Mouse (Mus musculus) CH12.LX (cell line): ENCODE results near the gene Malsu1. TPM values are rescaled to one million over a fixed set of nuclear protein-coding genes. Genes with fewer than 3 reads are reported as not detected.
A peak's percentile ranks its signal among the peaks of the same experiment; 100 is the strongest.

ENCODE experiments used
- DNase-seq: peaks from one replicate; pipeline ENCODE4 v3.0.0-alpha.2; 2013; ENCODE audit errors: extremely low read depth
- H3K27ac ChIP-seq: 2 replicates; pipeline ENCODE4 v1.5.1; 2012; ENCODE audit warnings: low read depth, mild to moderate bottlenecking, control low read depth, moderate library complexity; ENCODE audit not compliant: insufficient read depth
- H3K27me3 ChIP-seq: replicated peaks from 2 replicates; pipeline ENCODE3; 2012; ENCODE audit warnings: inconsistent platforms
- H3K36me3 ChIP-seq, 2 experiments: replicated peaks in 1 of 2; 2 replicates each; pipeline versions ENCODE3 to v1.6.1; 2012; ENCODE audit warnings: inconsistent platforms in 1 of 2, low read length in 1 of 2, mild to moderate bottlenecking in 1 of 2, mixed read lengths in 1 of 2, moderate library complexity in 1 of 2; ENCODE audit not compliant: control insufficient read depth in 1 of 2, insufficient read depth in 1 of 2
- H3K4me1 ChIP-seq, 2 experiments: 2 replicates each; pipeline ENCODE4 v1.6.1; 2012; ENCODE audit warnings: inconsistent platforms in 1 of 2, moderate library complexity in 1 of 2; ENCODE audit not compliant: insufficient read depth in 2 of 2, control insufficient read depth in 1 of 2
- H3K4me2 ChIP-seq: 2 replicates; pipeline ENCODE4 v1.6.1; 2012; ENCODE audit warnings: low read depth, mild to moderate bottlenecking, control low read depth; ENCODE audit not compliant: poor library complexity, insufficient read depth, severe bottlenecking
- H3K4me3 ChIP-seq, 3 experiments: fragments of 150-350 bp in 1 of 3; sonication (generic) in 1 of 3; replicated peaks in 1 of 3; 2 replicates each; pipeline versions ENCODE3 to v1.5.1; 2011 to 2012; ENCODE audit warnings: low read depth in 2 of 3, low read length in 2 of 3, mild to moderate bottlenecking in 2 of 3, moderate library complexity in 2 of 3, control low read depth in 1 of 3, improper control_type of control experiment in 1 of 3, inconsistent platforms in 1 of 3, mixed read lengths in 1 of 3; ENCODE audit not compliant: poor library complexity in 1 of 3
- H3K79me2 ChIP-seq: replicated peaks from 2 replicates; pipeline ENCODE4 v1.6.1; 2012; ENCODE audit warnings: mild to moderate bottlenecking, moderate library complexity; ENCODE audit not compliant: control insufficient read depth, poor library complexity, insufficient read depth, severe bottlenecking; ENCODE audit errors: extremely low read depth
- H3K9ac ChIP-seq: 2 replicates; pipeline ENCODE4 v1.6.1; 2012; ENCODE audit warnings: low read depth, mild to moderate bottlenecking, control low read depth, moderate library complexity; ENCODE audit not compliant: insufficient read depth
- H3K9me3 ChIP-seq: replicated peaks from 2 replicates; pipeline ENCODE3; 2012; ENCODE audit warnings: low read length, inconsistent platforms, mixed read lengths
- BHLHE40 ChIP-seq: IDR thresholded peaks from 2 replicates; pipeline ENCODE4 v1.6.1; 2011; ENCODE audit warnings: mild to moderate bottlenecking, low read depth, low read length, improper control_type of control experiment
- CHD1 ChIP-seq: IDR thresholded peaks from 2 replicates; pipeline ENCODE4 v1.6.1; 2012; ENCODE audit warnings: low read depth, low read length, improper control_type of control experiment, inconsistent platforms
- CTCF ChIP-seq, 2 experiments: IDR thresholded peaks in 1 of 2; conservative IDR thresholded peaks in 1 of 2; 2 replicates each; pipeline ENCODE4 v1.5.1; 2011 to 2012; ENCODE audit warnings: low read depth in 2 of 2, low read length in 2 of 2, improper control_type of control experiment in 1 of 2, inconsistent platforms in 1 of 2, mild to moderate bottlenecking in 1 of 2, moderate library complexity in 1 of 2
- EP300 ChIP-seq: IDR thresholded peaks from 2 replicates; pipeline ENCODE4 v1.6.1; 2011; ENCODE audit warnings: low read length, improper control_type of control experiment
- ETS1 ChIP-seq: conservative IDR thresholded peaks from 2 replicates; pipeline ENCODE4 v1.6.1; 2012; ENCODE audit warnings: low read depth, mild to moderate bottlenecking, inconsistent platforms, low read length, improper control_type of control experiment, moderate library complexity
- HCFC1 ChIP-seq: IDR thresholded peaks from 2 replicates; pipeline ENCODE4 v1.6.1; 2012; ENCODE audit warnings: low read depth, mild to moderate bottlenecking, inconsistent platforms, low read length, improper control_type of control experiment
- IRF4 ChIP-seq: IDR thresholded peaks from 2 replicates; pipeline ENCODE4 v1.6.1; 2014; ENCODE audit warnings: low read depth, mild to moderate bottlenecking, inconsistent platforms, low read length, improper control_type of control experiment
- KAT2A ChIP-seq: IDR thresholded peaks from 2 replicates; pipeline ENCODE4 v1.6.1; 2012; ENCODE audit warnings: low read length, improper control_type of control experiment, inconsistent platforms; ENCODE audit not compliant: insufficient replicate concordance
- MAFK ChIP-seq: IDR thresholded peaks from 2 replicates; pipeline ENCODE4 v1.6.1; 2011; ENCODE audit warnings: low read length, improper control_type of control experiment; ENCODE audit not compliant: insufficient replicate concordance
- MAX ChIP-seq: IDR thresholded peaks from 2 replicates; pipeline ENCODE4 v1.6.1; 2011; ENCODE audit warnings: low read length, improper control_type of control experiment
- MAZ ChIP-seq: IDR thresholded peaks from 2 replicates; pipeline ENCODE4 v1.6.1; 2012; ENCODE audit warnings: low read depth, mild to moderate bottlenecking, inconsistent platforms, low read length, improper control_type of control experiment, moderate library complexity
- MEF2A ChIP-seq: IDR thresholded peaks from 2 replicates; pipeline ENCODE4 v1.6.1; 2014; ENCODE audit warnings: low read depth, mild to moderate bottlenecking, inconsistent platforms, low read length, improper control_type of control experiment, borderline replicate concordance
- MXI1 ChIP-seq: IDR thresholded peaks from 2 replicates; pipeline ENCODE4 v1.6.1; 2011; ENCODE audit warnings: mild to moderate bottlenecking, low read depth, low read length, improper control_type of control experiment
- MYC ChIP-seq: IDR thresholded peaks from 2 replicates; pipeline ENCODE4 v1.6.1; 2011; ENCODE audit warnings: low read depth, mild to moderate bottlenecking, improper control_type of control experiment, low read length
- NRF1 ChIP-seq: IDR thresholded peaks from 2 replicates; pipeline ENCODE4 v1.6.1; 2014; ENCODE audit warnings: low read depth, mild to moderate bottlenecking, inconsistent platforms, low read length, improper control_type of control experiment, moderate library complexity
- POLR2A ChIP-seq: IDR thresholded peaks from 2 replicates; pipeline ENCODE4 v1.6.1; 2011; ENCODE audit warnings: low read depth, mild to moderate bottlenecking, improper control_type of control experiment, low read length
- POLR2AphosphoS2 ChIP-seq: IDR thresholded peaks from 2 replicates; pipeline ENCODE4 v1.6.1; 2011; ENCODE audit warnings: low read depth, low read length, improper control_type of control experiment
- RCOR1 ChIP-seq: conservative IDR thresholded peaks from 2 replicates; pipeline ENCODE4 v1.6.1; 2012; ENCODE audit warnings: low read depth, mild to moderate bottlenecking, inconsistent platforms, low read length, improper control_type of control experiment
- SIN3A ChIP-seq: IDR thresholded peaks from 2 replicates; pipeline ENCODE4 v1.6.1; 2012; ENCODE audit warnings: low read length, improper control_type of control experiment, inconsistent platforms
- TBP ChIP-seq: conservative IDR thresholded peaks from 2 replicates; pipeline ENCODE4 v1.6.1; 2011; ENCODE audit warnings: low read depth, low read length, improper control_type of control experiment
- TCF12 ChIP-seq: IDR thresholded peaks from 2 replicates; pipeline ENCODE4 v1.6.1; 2014; ENCODE audit warnings: low read depth, mild to moderate bottlenecking, inconsistent platforms, low read length, improper control_type of control experiment
- UBTF ChIP-seq: IDR thresholded peaks from 2 replicates; pipeline ENCODE4 v1.6.1; 2012; ENCODE audit warnings: low read depth, mild to moderate bottlenecking, inconsistent platforms, low read length, improper control_type of control experiment, moderate library complexity
- USF2 ChIP-seq: conservative IDR thresholded peaks from 2 replicates; pipeline ENCODE4 v1.6.1; 2011; ENCODE audit warnings: low read depth, low read length, improper control_type of control experiment
- ZMIZ1 ChIP-seq: IDR thresholded peaks from 2 replicates; pipeline ENCODE4 v1.6.1; 2012; ENCODE audit warnings: low read depth, mild to moderate bottlenecking, inconsistent platforms, low read length, improper control_type of control experiment
- ZNF384 ChIP-seq: IDR thresholded peaks from 2 replicates; pipeline ENCODE4 v1.6.1; 2012; ENCODE audit warnings: low read depth, low read length, improper control_type of control experiment, inconsistent platforms
- dilution Hi-C: fragments of 300-500 bp; cut with MboI; formaldehyde crosslinking; loops from 2 replicates; pipeline ENCODE4 v1.14.3; 2020; ENCODE audit warnings: low sequenced_read_pairs; ENCODE audit not compliant: extremely low pct_unique_long_range_greater_than_20kb, extremely low pct_ligation_motif_present
- in situ Hi-C: fragments of 300-500 bp; cut with MboI; formaldehyde crosslinking; loops from 3 replicates; pipeline ENCODE4 v1.14.3; 2019; ENCODE audit warnings: low sequenced_read_pairs, low pct_ligation_motif_present, low pct_unique_long_range_greater_than_20kb, mixed read lengths
- polyA plus RNA-seq: library from polyadenylated mRNA; unstranded; fragments of >175 nt; gene quantifications from 2 replicates; pipeline ENCODE4 v1.2.1, GENCODE M21; 2012; ENCODE audit warnings: low read depth; ENCODE audit not compliant: insufficient read length
- total RNA-seq, 2 experiments: library from RNA; depleted of rRNA; stranded (reverse); fragments of 300-350 nt in 1 of 2; fragments of >200 nt in 1 of 2; gene quantifications; 2 replicates each; pipeline ENCODE4 v1.2.3; 2012 to 2014

Malsu1 gene
- total and polyA plus RNA-seq, 3 experiments = 39.0 to 78.7 (median 59.6) TPM

DNA sequence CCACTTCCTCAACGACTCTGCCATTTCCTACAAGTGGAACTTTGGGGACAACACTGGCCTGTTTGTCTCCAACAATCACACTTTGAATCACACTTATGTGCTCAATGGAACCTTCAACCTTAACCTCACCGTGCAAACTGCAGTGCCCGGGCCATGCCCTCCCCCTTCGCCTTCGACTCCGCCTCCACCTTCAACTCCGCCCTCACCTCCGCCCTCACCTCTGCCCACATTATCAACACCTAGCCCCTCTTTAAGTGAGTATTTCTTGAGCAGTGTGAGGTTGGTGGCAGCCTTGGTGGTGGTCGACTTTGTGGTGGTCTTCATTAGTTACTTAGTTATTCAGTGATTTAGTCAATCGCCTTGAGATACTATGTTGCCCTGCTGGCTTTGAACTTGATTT lies 25.7 kb upstream of the Malsu1 start:
- in situ Hi-C loops (no loop called here), dilution Hi-C loops (no loop called here)
- no peaks in the 10 kb centered on the region for H3K79me2 ChIP-seq
- H3K27me3 ChIP-seq = no peaks in the 10 kb centered on the region
- H3K27ac ChIP-seq = no peak overlapping the region
- H3K4me2 ChIP-seq = peak overlapping the region; percentile 54
- no peak overlapping the region for H3K9ac ChIP-seq
- no peaks in the 10 kb centered on the region for H3K36me3 ChIP-seq
- DNase-seq = no peak
- H3K4me3 ChIP-seq = peak overlapping the region in 1 of 3 experiments; percentile 50
- H3K9me3 ChIP-seq = no peaks in the 10 kb centered on the region
- TF ChIP-seq MXI1 (peak; percentile 69; the same call in 1 of the 2 replicates), POLR2AphosphoS2 (no peak)
- H3K4me1 ChIP-seq = peaks cover 15 to 22% of the 10 kb centered on the region in 2 experiments

DNA sequence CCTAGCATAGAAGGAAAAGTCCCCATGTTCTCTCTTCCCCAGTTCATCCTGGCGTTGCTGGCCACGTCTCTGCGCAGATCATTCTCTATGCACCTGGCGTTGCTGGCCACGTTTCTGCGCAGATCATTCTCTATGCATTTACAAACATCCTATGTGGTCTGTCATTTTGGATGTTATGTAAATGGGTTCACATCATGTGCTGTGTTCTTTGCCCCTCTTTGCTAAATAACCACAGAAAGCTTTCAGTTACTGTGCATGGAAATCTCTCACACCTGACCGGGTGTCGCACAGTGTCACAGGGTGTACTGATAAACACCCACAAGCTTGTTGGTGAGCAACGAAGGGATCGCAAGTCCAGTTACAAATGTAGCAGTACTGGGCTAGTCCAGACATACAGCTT lies 25.2 kb upstream of the Malsu1 start:
- no peak for TF ChIP-seq ZNF384
- TF ChIP-seq TBP = 0 out of 2 replicates have a peak, but pooled peaks have one; percentile 45
- TF ChIP-seq TCF12 = peak; percentile 56
- no peak for TF ChIP-seq CTCF (conservative IDR thresholded peaks at IDR 0.05 in 1 of 2, IDR thresholded peaks at IDR 0.05 in 1 of 2; ENCODE audit: low read depth in 2 of 2, low read length in 2 of 2)
- 0 out of 2 replicates have a peak, but pooled peaks have one; percentile 47 for TF ChIP-seq NRF1
- 0 out of 2 replicates have a peak, but pooled peaks have one; percentile 35 for TF ChIP-seq MAX
- no peak for TF ChIP-seq MEF2A
- TF ChIP-seq POLR2A = no peak
- no peak for TF ChIP-seq KAT2A
- TF ChIP-seq USF2 = no peak
- TF ChIP-seq IRF4 = no peak; the same call in 1 of the 2 replicates
- no peak for TF ChIP-seq ZMIZ1
- TF ChIP-seq CHD1 = no peak
- TF ChIP-seq HCFC1 = no peak
- 0 out of 2 replicates have a peak, but pooled peaks have one; percentile 47 for TF ChIP-seq RCOR1
- TF ChIP-seq SIN3A = no peak
- no peak; the same call in 1 of the 2 replicates for TF ChIP-seq ETS1
- TF ChIP-seq BHLHE40 = peak; percentile 84
- no peak for TF ChIP-seq MAZ
- no peak for TF ChIP-seq UBTF
- peak; percentile 72 for TF ChIP-seq EP300
- no peak for TF ChIP-seq MAFK
- TF ChIP-seq MYC = 0 out of 2 replicates have a peak, but pooled peaks have one; percentile 19
- Histone ChIP-seq H3K27ac (no peak overlapping the region), H3K79me2 (no peaks in the 10 kb centered on the region), H3K9ac (no peak overlapping the region), H3K36me3 (no peaks in the 10 kb centered on the region), H3K4me2 (peak overlapping the region; percentile 54; the same call in 1 of the 2 replicates), H3K4me1 (peaks cover 15 to 22% of the 10 kb centered on the region in 2 experiments), H3K4me3 (no peak overlapping the region), H3K9me3 (no peaks in the 10 kb centered on the region), H3K27me3 (no peaks in the 10 kb centered on the region)
- in situ Hi-C loops = no loop called here
- DNase-seq = no peak
- dilution Hi-C loops = no loop called here
